Mouse (Mus musculus): Measurements from ENCODE around the gene Cpa1. TPM values are rescaled to one million over a fixed set of nuclear protein-coding genes. Genes with fewer than 3 reads are reported as not detected.

The Cpa1 gene
- polyA plus RNA-seq (2012; rRNA removed) = not detected in 2 replicates

DNA sequence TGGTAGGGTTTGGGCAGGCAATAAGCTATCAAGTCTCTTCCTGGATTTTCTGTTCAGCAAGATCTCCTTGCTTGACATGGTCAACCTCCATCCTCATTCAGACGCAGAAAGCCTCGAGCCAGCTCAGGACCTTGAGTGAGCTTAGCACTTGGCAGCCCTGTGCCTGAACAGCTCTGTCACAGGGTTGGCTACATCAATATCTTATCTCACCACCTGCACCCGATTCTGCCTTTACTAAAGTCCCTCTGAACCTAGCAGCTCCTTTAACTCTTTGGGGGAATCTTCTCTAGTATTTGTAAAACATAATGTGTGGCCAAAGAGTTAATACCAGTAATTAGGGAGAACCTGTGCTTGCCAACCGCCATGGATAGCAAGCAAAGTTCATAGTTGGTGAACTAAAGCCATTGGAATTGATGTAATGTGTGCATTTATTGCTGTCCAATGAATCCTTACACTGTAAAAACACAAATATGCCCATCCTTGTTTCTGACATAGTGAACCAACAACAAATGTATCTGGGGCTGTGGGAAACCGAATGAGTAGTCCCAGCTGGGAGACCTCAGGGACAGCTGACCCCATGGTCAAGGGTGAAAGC is at the start of gene Cpa1:
TSS of gene Cpa1 (plus strand) at position 545 of the 595 bp plus-strand sequence.
- no peak for DNase-seq
- no peak within 1 kb of the TSS for H3K27ac ChIP-seq (ENCODE audit: control insufficient read depth, insufficient read depth, low read length)
- no peaks in the 10 kb centered on the region for H3K4me1 ChIP-seq (replicated peaks; ENCODE audit: control insufficient read depth, insufficient read depth, low read length)
- no peaks in the 10 kb centered on the region for H3K36me3 ChIP-seq (ENCODE audit: control insufficient read depth, insufficient read depth, low read length)
- 91% methylated on average over 5 of the region's 5 CpGs for WGBS
- TF ChIP-seq CTCF (IDR thresholded peaks at IDR 0.05; ENCODE audit: borderline replicate concordance, control insufficient read depth, extremely low read depth, insufficient read depth, low read length, poor library complexity) (no peak), POLR2A (IDR thresholded peaks at IDR 0.05; ENCODE audit: control insufficient read depth, extremely low read depth, insufficient read depth, low read length, poor library complexity) (no peak)
- no peaks in the 10 kb centered on the region for H3K27me3 ChIP-seq (ENCODE audit: control insufficient read depth, insufficient read depth, low read length)
- no peak within 1 kb of the TSS for H3K4me3 ChIP-seq (ENCODE audit: control insufficient read depth, insufficient read depth, low read length)

DNA sequence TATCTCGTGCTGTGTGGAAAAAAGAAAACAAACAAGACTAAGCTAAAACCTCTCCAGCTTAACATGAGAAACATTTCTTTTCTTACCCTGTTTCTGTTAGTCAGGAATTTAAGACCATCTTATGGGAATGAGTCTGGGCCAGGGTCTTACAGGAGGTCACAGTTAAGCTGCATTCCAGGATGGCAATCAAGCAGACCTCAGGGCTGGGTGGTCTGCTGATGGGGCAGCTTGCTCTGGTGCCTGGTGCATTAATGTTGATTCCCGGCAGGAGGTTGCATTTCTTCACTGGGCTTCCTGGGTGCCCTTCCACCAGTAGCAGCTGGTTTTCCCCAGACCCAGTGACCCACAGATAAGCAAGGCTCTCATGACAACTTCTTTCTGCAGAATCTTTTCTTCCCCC is 49.2 kb upstream of the Cpa1 start:
- WGBS = 92% methylated on average over 2 of the region's 2 CpGs
- Histone ChIP-seq H3K4me3 (ENCODE audit: control insufficient read depth, insufficient read depth, low read length) (no peak overlapping the region), H3K36me3 (ENCODE audit: control insufficient read depth, insufficient read depth, low read length) (no peaks in the 10 kb centered on the region), H3K27ac (ENCODE audit: control insufficient read depth, insufficient read depth, low read length) (no peak overlapping the region), H3K27me3 (ENCODE audit: control insufficient read depth, insufficient read depth, low read length) (no peaks in the 10 kb centered on the region), H3K4me1 (replicated peaks; ENCODE audit: control insufficient read depth, insufficient read depth, low read length) (peaks cover 3% of the 10 kb centered on the region)
- TF ChIP-seq POLR2A (IDR thresholded peaks at IDR 0.05; ENCODE audit: control insufficient read depth, extremely low read depth, insufficient read depth, low read length, poor library complexity) (no peak), CTCF (IDR thresholded peaks at IDR 0.05; ENCODE audit: borderline replicate concordance, control insufficient read depth, extremely low read depth, insufficient read depth, low read length, poor library complexity) (no peak)
- DNase-seq = no peak

DNA sequence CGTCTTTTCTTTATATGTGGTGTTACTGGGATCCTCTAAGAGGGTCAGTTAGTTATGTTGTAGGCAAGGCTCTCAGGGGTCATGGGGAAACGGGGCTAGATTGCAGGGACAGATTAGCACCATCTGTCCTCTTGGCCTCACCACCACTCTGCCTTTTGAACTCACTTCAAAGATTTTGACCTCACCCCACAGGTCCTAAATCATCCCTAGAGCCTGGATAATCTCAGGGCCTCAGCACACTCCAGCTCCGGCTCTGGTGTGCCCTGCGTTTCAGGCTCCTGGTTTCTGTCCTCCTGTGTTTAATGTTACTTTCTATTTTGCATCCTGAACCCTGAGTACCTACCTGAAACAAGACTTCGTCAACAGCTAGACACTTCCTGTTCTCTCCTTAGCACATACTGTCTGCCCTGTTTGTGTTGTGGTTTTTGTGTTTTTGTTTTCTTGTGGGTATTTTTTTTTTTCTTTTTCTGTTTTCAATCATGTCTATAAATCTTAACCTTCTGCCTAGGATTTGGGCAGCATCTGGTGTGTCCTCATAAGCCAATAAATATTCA is 47.1 kb upstream of the Cpa1 start:
- DNase-seq = no peak
- no peak for TF ChIP-seq CTCF (IDR thresholded peaks at IDR 0.05; ENCODE audit: borderline replicate concordance, control insufficient read depth, extremely low read depth, insufficient read depth, low read length, poor library complexity)
- no peak for TF ChIP-seq POLR2A (IDR thresholded peaks at IDR 0.05; ENCODE audit: control insufficient read depth, extremely low read depth, insufficient read depth, low read length, poor library complexity)
- Histone ChIP-seq H3K4me1 (replicated peaks; ENCODE audit: control insufficient read depth, insufficient read depth, low read length) (peaks cover 3% of the 10 kb centered on the region), H3K27me3 (ENCODE audit: control insufficient read depth, insufficient read depth, low read length) (no peaks in the 10 kb centered on the region), H3K4me3 (ENCODE audit: control insufficient read depth, insufficient read depth, low read length) (no peak overlapping the region), H3K27ac (ENCODE audit: control insufficient read depth, insufficient read depth, low read length) (no peak overlapping the region), H3K36me3 (ENCODE audit: control insufficient read depth, insufficient read depth, low read length) (no peaks in the 10 kb centered on the region)
- 44% methylated on average over 5 of the region's 5 CpGs for WGBS

DNA sequence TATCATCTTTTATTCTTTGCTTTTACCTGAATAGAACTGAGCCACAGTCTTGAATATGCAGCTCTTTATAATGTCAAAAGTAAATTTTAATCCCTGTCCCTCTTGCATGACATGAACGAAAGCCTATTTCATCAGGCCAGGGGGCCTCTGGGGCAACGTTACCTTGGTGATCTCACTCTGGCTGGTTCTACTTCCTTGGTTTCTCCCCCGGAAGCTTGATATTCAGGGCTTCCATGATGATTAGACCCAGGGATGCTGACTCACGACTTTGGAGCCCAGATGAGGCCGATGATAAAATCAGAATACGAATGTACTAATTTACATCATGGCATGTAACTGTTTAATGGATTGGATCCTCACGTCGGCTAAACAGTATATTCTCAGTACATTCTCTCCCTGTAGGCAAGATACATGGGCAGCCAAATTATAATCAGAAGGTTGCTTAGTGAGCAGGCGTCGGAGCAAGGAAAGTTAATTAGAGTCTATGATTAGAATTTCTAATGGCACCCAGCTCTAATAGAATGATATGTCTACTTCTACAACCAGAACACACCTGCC is 46.5 kb upstream of the Cpa1 start:
- TF ChIP-seq POLR2A (IDR thresholded peaks at IDR 0.05; ENCODE audit: control insufficient read depth, extremely low read depth, insufficient read depth, low read length, poor library complexity) = no peak
- no peak for TF ChIP-seq CTCF (IDR thresholded peaks at IDR 0.05; ENCODE audit: borderline replicate concordance, control insufficient read depth, extremely low read depth, insufficient read depth, low read length, poor library complexity)
- Histone ChIP-seq H3K4me3 (ENCODE audit: control insufficient read depth, insufficient read depth, low read length) (no peak overlapping the region), H3K36me3 (ENCODE audit: control insufficient read depth, insufficient read depth, low read length) (no peaks in the 10 kb centered on the region), H3K4me1 (replicated peaks; ENCODE audit: control insufficient read depth, insufficient read depth, low read length) (peaks cover 3% of the 10 kb centered on the region), H3K27me3 (ENCODE audit: control insufficient read depth, insufficient read depth, low read length) (no peaks in the 10 kb centered on the region), H3K27ac (ENCODE audit: control insufficient read depth, insufficient read depth, low read length) (no peak overlapping the region)
- no peak for DNase-seq
- WGBS = 76% methylated on average over 10 of the region's 10 CpGs

DNA sequence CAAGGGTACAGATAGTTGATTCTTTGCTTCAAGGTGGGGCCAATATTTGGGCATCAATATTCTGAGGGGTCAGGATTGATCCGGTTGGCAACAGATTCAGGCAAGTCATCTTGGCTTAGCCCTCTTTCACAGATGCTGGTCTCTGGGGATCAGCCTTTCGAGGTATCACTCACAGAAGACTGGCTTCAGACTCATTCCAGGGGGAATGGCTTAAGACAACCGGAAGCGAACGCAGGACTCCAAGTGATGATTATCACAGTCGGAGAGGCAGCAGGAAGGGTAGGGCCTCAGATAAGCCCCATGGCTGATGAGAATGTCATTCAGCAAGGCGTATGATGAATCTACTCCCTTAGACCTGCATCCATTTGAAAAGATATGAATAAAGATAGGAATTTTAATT is 44.7 kb upstream of the Cpa1 start:
- no peaks in the 10 kb centered on the region for H3K27me3 ChIP-seq (ENCODE audit: control insufficient read depth, insufficient read depth, low read length)
- peaks cover 3% of the 10 kb centered on the region for H3K4me1 ChIP-seq (replicated peaks; ENCODE audit: control insufficient read depth, insufficient read depth, low read length)
- no peak for DNase-seq
- TF ChIP-seq CTCF (IDR thresholded peaks at IDR 0.05; ENCODE audit: borderline replicate concordance, control insufficient read depth, extremely low read depth, insufficient read depth, low read length, poor library complexity) = no peak
- no peak for TF ChIP-seq POLR2A (IDR thresholded peaks at IDR 0.05; ENCODE audit: control insufficient read depth, extremely low read depth, insufficient read depth, low read length, poor library complexity)
- no peaks in the 10 kb centered on the region for H3K36me3 ChIP-seq (ENCODE audit: control insufficient read depth, insufficient read depth, low read length)
- no peak overlapping the region for H3K4me3 ChIP-seq (ENCODE audit: control insufficient read depth, insufficient read depth, low read length)
- WGBS = 95% methylated on average over 7 of the region's 7 CpGs
- H3K27ac ChIP-seq (ENCODE audit: control insufficient read depth, insufficient read depth, low read length) = no peak overlapping the region

DNA sequence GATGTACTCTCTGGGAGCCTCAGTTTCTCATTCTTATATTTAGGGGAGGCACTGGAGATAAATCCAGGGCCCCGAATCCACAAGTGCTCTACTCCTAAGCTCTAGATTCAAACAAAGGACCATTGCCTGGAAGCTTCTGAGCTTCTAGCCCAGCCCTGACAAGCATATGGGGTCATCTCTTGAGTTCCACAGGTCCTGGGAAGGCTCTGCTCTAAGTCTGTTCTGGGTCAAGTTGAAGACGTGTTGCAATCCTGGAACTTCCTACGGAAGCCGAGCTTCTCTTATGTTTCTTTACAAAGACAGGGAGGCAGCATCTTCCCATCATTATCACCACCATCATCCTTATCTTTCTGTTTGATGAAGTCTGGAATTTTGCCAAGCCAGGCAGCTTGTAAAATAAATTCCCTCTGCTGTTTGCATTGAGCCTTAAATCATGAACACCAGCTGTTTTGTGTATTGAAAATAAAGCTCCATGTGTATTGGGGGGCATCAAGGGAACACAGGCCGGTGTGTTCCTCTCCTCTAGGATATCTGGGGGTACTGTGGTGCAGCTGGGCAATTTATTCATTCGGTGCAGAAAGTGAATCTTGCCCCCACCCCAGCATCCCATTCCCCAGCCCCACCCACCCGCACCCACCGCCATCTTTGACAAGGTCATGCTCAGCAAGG is 42.7 kb upstream of the Cpa1 start:
- H3K27ac ChIP-seq (ENCODE audit: control insufficient read depth, insufficient read depth, low read length) = no peak overlapping the region
- DNase-seq = no peak
- TF ChIP-seq POLR2A (IDR thresholded peaks at IDR 0.05; ENCODE audit: control insufficient read depth, extremely low read depth, insufficient read depth, low read length, poor library complexity) (no peak), CTCF (IDR thresholded peaks at IDR 0.05; ENCODE audit: borderline replicate concordance, control insufficient read depth, extremely low read depth, insufficient read depth, low read length, poor library complexity) (no peak)
- H3K27me3 ChIP-seq (ENCODE audit: control insufficient read depth, insufficient read depth, low read length) = no peaks in the 10 kb centered on the region
- H3K4me1 ChIP-seq (replicated peaks; ENCODE audit: control insufficient read depth, insufficient read depth, low read length) = peaks cover 3% of the 10 kb centered on the region
- no peak overlapping the region for H3K4me3 ChIP-seq (ENCODE audit: control insufficient read depth, insufficient read depth, low read length)
- 95% methylated on average over 8 of the region's 8 CpGs for WGBS
- no peaks in the 10 kb centered on the region for H3K36me3 ChIP-seq (ENCODE audit: control insufficient read depth, insufficient read depth, low read length)

Measured in thymus, adult 2 months (tissue).